Mouse (Mus musculus): ENCODE results near the gene Chd2.

GRCm38 (mm10) chr7:73568801-73569403, 27.3 kb upstream of the Chd2 start:
- TF ChIP-seq POLR2A (IDR thresholded peaks at IDR 0.05; ENCODE audit: control insufficient read depth, extremely low read depth, insufficient read depth, low read length, poor library complexity) (no peak), CTCF (IDR thresholded peaks at IDR 0.05; ENCODE audit: borderline replicate concordance, control insufficient read depth, extremely low read depth, insufficient read depth, low read length, poor library complexity) (no peak)
